Mouse (Mus musculus): Measurements from ENCODE around the gene Dapk2. TPM values are rescaled to one million over a fixed set of nuclear protein-coding genes. Genes with fewer than 3 reads are reported as not detected.
A peak's percentile ranks its signal among the peaks of the same experiment; 100 is the strongest.

Gene Dapk2
- total and polyA plus RNA-seq, 3 experiments = 5.6 to 5.8 (median 5.8) TPM

GRCm38 (mm10) chr9:66213386-66214032 is 55.5 kb downstream of the Dapk2 start:
- 19% methylated on average over 5 of the region's 5 CpGs for WGBS
- Histone ChIP-seq H3K4me1 (ENCODE audit: control insufficient read depth, insufficient read depth, low read length) (peaks cover 29% of the 10 kb centered on the region), H3K4me3 (no peak overlapping the region), H3K79me2 (replicated peaks; ENCODE audit: control insufficient read depth, insufficient read depth, low read length) (no peaks in the 10 kb centered on the region), H3K36me3 (ENCODE audit: control insufficient read depth, insufficient read depth, low read length) (peaks cover 9% of the 10 kb centered on the region), H3K27me3 (ENCODE audit: control insufficient read depth, insufficient read depth, low read length) (no peaks in the 10 kb centered on the region), H3K27ac (peak overlapping the region; percentile 31), H3K9ac (ENCODE audit: low read depth, low read length) (no peak overlapping the region)
- peak; percentile 64 to 74 for DNase-seq
- intact Hi-C loops (cut with DNase I) = loop anchor here (2.0 kb wide), 2 partner anchors 29 to 63 kb away; no protein-coding TSS in a partner anchor
- peak; percentile 57; the same call in 1 of the 2 replicates for TF ChIP-seq EP300 (IDR thresholded peaks at IDR 0.05; ENCODE audit: insufficient read depth, low read depth, low read length)
- TF ChIP-seq POLR2A (IDR thresholded peaks at IDR 0.05; ENCODE audit: insufficient read depth, low read depth, low read length) = no peak
- TF ChIP-seq CTCF (IDR thresholded peaks at IDR 0.05) = peak; percentile 24; the same call in 1 of the 2 replicates

- H3K36me3 ChIP-seq (ENCODE audit: control insufficient read depth, insufficient read depth, low read length) = peaks cover 9% of the 10 kb centered on the region
- H3K4me3 ChIP-seq = no peak overlapping the region
- no peak overlapping the region for H3K9ac ChIP-seq (ENCODE audit: low read depth, low read length)
- H3K27ac ChIP-seq = no peak overlapping the region
- H3K4me1 ChIP-seq (ENCODE audit: control insufficient read depth, insufficient read depth, low read length) = peaks cover 33% of the 10 kb centered on the region
- no peaks in the 10 kb centered on the region for H3K27me3 ChIP-seq (ENCODE audit: control insufficient read depth, insufficient read depth, low read length)
- no peak for TF ChIP-seq POLR2A (IDR thresholded peaks at IDR 0.05; ENCODE audit: insufficient read depth, low read depth, low read length)
- no peak for TF ChIP-seq EP300 (IDR thresholded peaks at IDR 0.05; ENCODE audit: insufficient read depth, low read depth, low read length)
- TF ChIP-seq CTCF (IDR thresholded peaks at IDR 0.05) = no peak
- intact Hi-C loops (cut with DNase I) = no loop called here
- no peak for DNase-seq
- no peaks in the 10 kb centered on the region for H3K79me2 ChIP-seq (replicated peaks; ENCODE audit: control insufficient read depth, insufficient read depth, low read length)
These were observed 57.5 kb downstream of the Dapk2 start for GRCm38 (mm10) chr9:66215551-66215950.

- no peak overlapping the region for H3K9ac ChIP-seq (ENCODE audit: low read depth, low read length)
- peaks cover 21% of the 10 kb centered on the region for H3K4me1 ChIP-seq (ENCODE audit: control insufficient read depth, insufficient read depth, low read length)
- no peak for DNase-seq
- peaks cover 3% of the 10 kb centered on the region for H3K36me3 ChIP-seq (ENCODE audit: control insufficient read depth, insufficient read depth, low read length)
- H3K27ac ChIP-seq = no peak overlapping the region; the same call in 1 of the 2 replicates
- no peak overlapping the region for H3K4me3 ChIP-seq
- WGBS = 60% methylated on average over 4 of the region's 4 CpGs
- intact Hi-C loops (cut with DNase I) = loop anchor here (2.0 kb wide), 1 partner anchor 59 kb away; the partner anchor contains the start of gene Dapk2
- TF ChIP-seq CTCF (IDR thresholded peaks at IDR 0.05) = no peak
- TF ChIP-seq POLR2A (IDR thresholded peaks at IDR 0.05; ENCODE audit: insufficient read depth, low read depth, low read length) = no peak
- TF ChIP-seq EP300 (IDR thresholded peaks at IDR 0.05; ENCODE audit: insufficient read depth, low read depth, low read length) = no peak
- H3K27me3 ChIP-seq (ENCODE audit: control insufficient read depth, insufficient read depth, low read length) = no peaks in the 10 kb centered on the region
- no peaks in the 10 kb centered on the region for H3K79me2 ChIP-seq (replicated peaks; ENCODE audit: control insufficient read depth, insufficient read depth, low read length)
These were observed 59.9 kb downstream of the Dapk2 start for GRCm38 (mm10) chr9:66217970-66218369.

- peaks cover 2% of the 10 kb centered on the region; the same call in 1 of the 2 replicates for H3K36me3 ChIP-seq (ENCODE audit: control insufficient read depth, insufficient read depth, low read length)
- no peak overlapping the region for H3K4me3 ChIP-seq
- no peaks in the 10 kb centered on the region for H3K79me2 ChIP-seq (replicated peaks; ENCODE audit: control insufficient read depth, insufficient read depth, low read length)
- no peaks in the 10 kb centered on the region for H3K27me3 ChIP-seq (ENCODE audit: control insufficient read depth, insufficient read depth, low read length)
- WGBS = 51% methylated on average over 10 of the region's 10 CpGs
- H3K9ac ChIP-seq (ENCODE audit: low read depth, low read length) = no peak overlapping the region
- peak overlapping the region; percentile 61 for H3K27ac ChIP-seq
- TF ChIP-seq CTCF (IDR thresholded peaks at IDR 0.05) (peak; percentile 24), POLR2A (IDR thresholded peaks at IDR 0.05; ENCODE audit: insufficient read depth, low read depth, low read length) (no peak), EP300 (IDR thresholded peaks at IDR 0.05; ENCODE audit: insufficient read depth, low read depth, low read length) (peak; percentile 90)
- H3K4me1 ChIP-seq (ENCODE audit: control insufficient read depth, insufficient read depth, low read length) = peaks cover 15% of the 10 kb centered on the region
- peak; percentile 38 to 58 for DNase-seq
- intact Hi-C loops (cut with DNase I) = loop anchor here (2.0 kb wide), 1 partner anchor 60 kb away; the partner anchor contains the start of gene Dapk2
These were observed 61.1 kb downstream of the Dapk2 start for GRCm38 (mm10) chr9:66218917-66219725.

GRCm38 (mm10) chr9:66223872-66224271 is 65.8 kb downstream of the Dapk2 start:
- intact Hi-C loops (cut with DNase I) = no loop called here
- TF ChIP-seq CTCF (IDR thresholded peaks at IDR 0.05) (no peak), POLR2A (IDR thresholded peaks at IDR 0.05; ENCODE audit: insufficient read depth, low read depth, low read length) (no peak), EP300 (IDR thresholded peaks at IDR 0.05; ENCODE audit: insufficient read depth, low read depth, low read length) (no peak)
- no peaks in the 10 kb centered on the region for H3K36me3 ChIP-seq (ENCODE audit: control insufficient read depth, insufficient read depth, low read length)
- DNase-seq = no peak
- H3K4me3 ChIP-seq = no peak overlapping the region
- 83% methylated on average over 2 of the region's 2 CpGs for WGBS
- no peak overlapping the region for H3K27ac ChIP-seq
- peaks cover 5% of the 10 kb centered on the region for H3K4me1 ChIP-seq (ENCODE audit: control insufficient read depth, insufficient read depth, low read length)
- H3K79me2 ChIP-seq (replicated peaks; ENCODE audit: control insufficient read depth, insufficient read depth, low read length) = no peaks in the 10 kb centered on the region
- H3K9ac ChIP-seq (ENCODE audit: low read depth, low read length) = no peak overlapping the region
- no peaks in the 10 kb centered on the region for H3K27me3 ChIP-seq (ENCODE audit: control insufficient read depth, insufficient read depth, low read length)
